Mouse (Mus musculus): ENCODE measurements at regions not wholly inside any gene's neighbourhood (a gene's known extent, or its start where the extent isn't known, plus 50 kb on each side); places are given as distances from the start of the nearest gene placed in this dataset.

DNA sequence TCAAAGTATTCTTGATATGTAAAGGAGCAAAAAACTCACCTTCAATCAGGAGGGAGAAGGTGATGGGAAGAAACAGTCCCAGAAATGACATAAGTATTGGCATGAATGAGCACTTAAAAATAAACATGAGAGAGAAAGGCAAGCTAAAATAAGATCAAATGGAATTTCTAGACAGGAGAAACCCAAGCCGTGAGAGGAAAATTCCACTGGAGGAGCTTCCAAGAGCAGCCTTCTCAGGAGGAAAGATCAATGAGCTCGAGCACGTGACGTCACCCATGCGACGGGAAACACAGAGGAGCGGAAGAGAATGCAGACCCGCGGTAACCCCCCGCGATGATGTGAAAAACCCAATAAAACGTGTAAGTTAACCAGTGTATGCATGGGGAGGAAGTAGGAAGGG lies 274.6 kb downstream of the Lyplal1 start:
- peak; percentile 47 for DNase-seq

DNA sequence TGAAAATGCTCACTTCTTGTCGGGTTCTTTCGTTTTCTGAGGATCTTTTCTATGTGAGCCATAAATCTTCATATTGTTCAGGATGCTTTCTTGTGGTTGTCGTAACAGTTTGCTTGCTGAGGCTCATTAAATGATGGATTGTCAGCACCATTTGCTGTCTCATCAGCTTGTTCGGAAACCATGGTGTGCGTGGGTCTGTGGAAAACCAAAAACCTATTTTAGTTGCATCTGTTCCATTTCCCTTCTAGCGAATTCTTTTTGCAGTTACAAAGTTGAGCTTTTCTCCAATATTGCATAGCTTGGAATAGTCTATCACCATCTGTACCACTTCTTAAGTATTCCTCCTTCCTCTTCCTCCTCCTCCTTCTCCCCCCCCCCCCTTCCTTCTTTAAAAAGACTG lies 269.9 kb downstream of the Lyplal1 start:
- DNase-seq = peak; percentile 43

DNA sequence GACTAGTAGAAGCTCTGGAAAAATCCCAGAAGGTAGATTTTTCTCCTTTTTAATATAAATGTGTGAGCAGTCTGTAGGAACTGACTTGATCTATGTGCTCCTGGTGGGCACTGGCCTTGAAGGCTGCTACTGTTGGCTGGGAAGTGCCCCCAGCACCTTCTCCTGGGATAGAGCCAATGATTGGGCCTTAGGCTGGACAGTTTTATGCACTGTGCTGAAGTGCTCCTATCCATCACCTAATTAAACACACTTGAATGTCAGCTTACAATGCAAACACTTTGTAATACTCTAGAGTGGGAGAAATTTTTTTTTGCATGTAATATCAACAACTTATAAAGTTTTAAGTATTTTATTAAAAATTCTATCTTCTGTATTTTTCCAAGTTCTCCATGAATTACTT lies 266.5 kb downstream of the Lyplal1 start:
- no peak for DNase-seq

DNA sequence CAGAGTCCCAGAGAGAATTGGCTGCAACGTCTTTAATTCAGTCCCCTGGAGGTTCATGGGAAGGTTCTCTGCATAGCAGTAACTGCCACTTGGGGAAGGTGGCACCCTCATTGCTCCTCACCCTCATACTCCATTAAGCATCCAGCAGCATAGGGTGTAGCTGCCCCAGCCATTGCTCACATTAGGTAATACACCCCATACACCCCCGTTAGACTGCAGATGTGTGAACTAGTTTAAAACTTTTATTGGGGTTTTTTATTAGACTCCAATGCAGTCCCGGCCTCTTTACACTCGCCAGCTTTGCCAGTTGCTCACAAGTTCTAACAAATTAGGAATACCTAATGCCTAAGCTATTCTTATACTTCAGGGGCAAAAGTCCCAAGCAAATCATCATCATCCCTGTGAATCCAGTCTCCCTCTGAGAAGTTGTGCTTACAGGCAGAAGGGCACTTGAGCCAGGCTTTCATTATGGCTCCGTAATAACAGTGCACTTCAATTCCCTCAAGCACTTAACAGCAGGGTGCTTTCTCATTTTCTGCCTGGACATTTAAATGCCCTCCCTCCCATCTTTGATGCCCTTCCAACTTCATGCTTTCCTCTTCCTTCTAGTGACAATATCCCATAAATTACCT lies 265.7 kb downstream of the Lyplal1 start:
- no peak for DNase-seq

DNA sequence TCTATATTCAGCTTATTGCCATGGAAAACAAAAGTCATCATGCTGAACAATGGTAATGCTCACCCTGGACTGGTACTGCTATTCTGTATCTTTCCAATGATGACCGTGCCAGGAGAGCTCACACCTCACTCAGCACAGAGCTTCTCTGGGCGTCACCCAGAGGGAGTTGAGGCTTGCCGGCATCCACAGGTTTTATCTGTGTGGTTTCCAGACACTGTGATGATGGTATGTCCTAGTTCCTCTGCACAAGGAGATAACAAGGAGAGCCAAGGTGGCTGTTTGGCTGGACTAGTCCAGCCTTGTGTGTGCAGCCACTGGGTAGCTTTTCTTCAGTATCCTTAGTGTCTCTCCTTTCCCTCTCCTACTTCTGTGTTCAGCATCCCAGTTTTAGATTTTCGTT lies 255.4 kb downstream of the Lyplal1 start:
- no peak for DNase-seq

DNA sequence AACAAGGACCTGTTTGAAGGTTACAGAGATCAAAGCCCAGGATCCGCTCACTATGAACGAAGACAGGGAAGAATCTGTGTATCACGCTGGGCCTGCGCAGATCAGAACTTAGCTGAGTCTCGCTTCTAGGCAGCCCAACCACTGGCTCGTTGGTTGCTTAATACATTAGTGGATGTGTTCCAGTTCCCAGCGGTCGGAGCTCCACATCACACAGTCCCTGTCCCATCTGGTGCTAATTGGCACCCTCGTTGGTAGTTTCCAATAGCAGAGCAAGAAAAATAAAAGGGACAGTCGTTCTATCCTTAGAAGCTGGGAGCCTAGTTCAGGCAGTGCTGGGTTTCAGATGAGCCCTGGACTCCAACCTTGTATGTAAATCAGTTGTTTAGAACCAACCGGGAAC lies 251.2 kb downstream of the Lyplal1 start:
- no peak for DNase-seq

DNA sequence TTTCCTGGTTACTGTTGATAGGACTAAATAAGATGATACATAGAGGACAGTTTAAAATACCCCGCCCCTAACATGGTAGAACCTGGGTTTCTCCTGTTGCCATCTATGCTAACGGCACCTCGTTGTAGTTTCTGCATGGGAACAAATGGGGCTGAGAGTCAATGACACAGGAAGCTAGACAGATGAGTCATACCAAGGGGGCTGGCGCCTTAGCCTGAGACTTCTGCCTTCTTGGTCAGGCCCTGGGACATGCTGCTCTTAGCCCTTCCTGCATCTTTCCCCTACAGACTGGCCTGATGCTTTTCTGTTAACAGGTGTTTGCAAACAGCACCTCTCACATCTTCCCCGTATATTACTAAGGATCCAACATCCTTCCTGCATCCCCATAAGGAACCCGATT lies 250.5 kb downstream of the Lyplal1 start:
- no peak for DNase-seq

DNA sequence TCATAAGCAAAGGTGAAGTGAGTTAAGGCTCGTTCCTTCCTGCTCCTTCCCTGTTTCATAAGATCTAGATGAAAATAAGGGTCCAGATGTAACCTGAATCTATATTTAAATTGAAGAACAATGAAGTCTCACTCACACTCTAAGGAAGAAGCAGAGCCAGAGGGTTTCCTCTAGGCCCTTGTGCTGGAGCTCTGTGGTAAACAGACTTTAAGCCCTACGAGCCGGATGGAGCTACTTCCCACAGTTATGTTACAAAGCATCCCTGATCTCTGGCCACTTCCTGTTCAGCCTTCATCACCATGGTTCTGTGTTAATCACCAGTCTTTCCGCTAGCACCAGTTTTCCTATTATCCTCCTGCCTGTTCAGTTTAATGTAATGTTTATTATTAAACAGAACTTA lies 250.1 kb downstream of the Lyplal1 start:
- DNase-seq = no peak

DNA sequence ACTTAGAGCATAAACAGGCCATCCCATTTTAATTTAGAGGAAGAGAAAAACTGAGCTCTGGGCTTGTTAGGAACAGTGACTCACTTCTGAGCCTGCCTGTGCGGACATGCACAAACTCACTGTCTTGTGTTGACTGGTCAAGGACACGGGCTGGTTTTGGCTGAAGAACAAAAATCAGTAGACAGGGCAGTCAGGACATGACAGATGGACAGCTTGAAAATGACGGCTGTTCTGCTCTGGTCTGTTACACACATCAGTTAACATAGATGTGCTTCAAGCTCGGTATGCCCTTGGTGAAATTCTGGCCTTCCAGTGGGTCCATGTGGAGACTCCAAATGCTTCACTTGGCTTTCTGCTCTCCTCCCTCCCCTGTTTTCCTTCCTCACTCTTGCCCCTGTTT lies 248.4 kb downstream of the Lyplal1 start:
- no peak for DNase-seq

DNA sequence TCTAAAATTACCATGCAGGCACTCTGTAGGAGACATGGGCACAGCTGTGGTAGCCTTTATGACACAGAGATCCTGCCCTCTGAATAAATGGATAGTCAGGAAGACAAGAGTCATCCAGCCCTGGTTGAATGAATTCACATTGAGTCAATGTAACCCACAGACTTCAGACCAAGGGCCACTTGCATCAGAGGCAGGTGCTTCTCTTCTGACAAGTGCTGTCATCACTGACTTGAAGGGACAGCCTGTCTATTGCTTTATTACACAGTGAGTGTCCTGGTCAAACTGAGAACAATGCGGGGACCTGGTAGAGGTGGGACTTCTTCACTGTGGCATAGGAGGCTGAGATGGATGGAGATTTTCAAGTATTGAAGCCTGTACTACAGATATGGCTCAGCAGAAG lies 230.1 kb downstream of the Lyplal1 start:
- no peak for DNase-seq

DNA sequence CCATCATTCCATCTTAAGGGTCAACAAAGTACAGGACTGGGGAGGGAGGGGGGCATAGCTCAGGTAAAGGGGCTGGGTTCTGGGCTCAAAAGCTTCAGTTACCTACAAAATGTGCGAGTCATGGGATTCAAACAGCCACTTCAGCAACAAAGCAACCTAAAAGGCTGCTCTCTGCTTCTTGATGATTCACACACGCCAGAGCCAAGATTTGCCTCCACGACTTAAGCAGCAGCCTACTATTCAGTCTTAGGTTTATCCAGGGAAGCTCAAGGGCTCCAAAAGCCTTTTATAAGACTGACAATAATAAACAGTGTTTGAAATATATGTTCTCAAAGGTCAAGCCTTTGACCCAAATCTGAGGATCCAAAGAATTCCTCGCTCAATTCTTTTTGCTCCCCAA lies 225.3 kb downstream of the Lyplal1 start:
- DNase-seq = no peak

DNA sequence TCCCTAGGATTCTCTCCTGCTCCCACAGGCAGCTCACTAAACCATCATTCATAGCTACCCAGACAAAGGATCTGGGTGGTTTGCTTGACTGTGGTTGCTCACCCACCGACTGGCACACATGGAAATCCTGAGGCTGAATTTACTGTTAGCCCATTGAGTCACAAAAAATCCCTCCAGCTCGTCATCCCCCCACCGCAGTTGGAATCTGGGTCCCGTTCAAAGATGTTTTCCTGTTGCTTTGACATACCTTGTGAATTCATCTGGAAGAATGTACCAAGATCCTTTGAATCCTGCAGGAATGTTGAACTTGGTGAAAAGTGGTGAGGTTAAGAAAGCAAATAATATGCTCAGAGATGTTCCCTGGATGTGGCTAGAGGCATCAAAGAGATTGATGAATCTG lies 223.7 kb downstream of the Lyplal1 start:
- no peak for DNase-seq

DNA sequence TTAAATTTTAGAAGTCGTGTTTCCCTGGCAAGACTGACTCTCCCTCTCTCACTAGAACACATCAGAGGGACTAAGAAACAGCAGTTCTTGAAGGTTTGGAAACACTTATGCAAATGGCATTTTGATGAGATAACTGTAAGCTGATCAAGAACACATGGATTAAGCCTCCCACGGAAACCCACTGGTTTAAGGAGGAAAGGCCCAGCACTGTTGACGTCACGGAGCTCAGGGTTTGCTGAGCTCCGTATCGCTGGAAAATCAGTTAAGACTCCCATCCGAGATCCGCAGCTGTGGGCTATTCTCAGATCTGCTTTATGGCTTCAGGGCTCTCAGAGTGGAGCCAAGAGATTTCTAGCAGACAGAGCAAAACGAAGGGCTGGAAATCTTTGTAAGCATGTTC lies 218.6 kb downstream of the Lyplal1 start:
- DNase-seq = peak; percentile 9

DNA sequence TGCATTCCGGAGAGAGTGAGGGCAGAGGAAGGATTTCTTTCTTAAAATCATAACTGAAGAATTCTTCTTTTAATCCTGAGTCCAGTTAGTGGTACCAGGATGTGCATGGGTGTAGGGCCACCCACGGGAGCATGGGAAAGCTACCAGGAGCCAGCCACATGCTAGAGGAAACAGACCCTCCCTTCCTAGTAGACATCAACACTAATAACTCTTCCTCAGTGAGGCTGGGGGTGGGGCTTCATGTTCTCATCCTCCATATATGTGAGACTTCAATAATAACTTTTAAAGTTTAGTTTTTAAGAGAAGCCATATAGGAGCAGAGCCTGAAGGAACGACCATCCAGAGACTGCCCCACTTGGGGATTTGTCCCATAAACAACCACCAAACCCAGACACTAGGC lies 216.8 kb downstream of the Lyplal1 start:
- DNase-seq = no peak

DNA sequence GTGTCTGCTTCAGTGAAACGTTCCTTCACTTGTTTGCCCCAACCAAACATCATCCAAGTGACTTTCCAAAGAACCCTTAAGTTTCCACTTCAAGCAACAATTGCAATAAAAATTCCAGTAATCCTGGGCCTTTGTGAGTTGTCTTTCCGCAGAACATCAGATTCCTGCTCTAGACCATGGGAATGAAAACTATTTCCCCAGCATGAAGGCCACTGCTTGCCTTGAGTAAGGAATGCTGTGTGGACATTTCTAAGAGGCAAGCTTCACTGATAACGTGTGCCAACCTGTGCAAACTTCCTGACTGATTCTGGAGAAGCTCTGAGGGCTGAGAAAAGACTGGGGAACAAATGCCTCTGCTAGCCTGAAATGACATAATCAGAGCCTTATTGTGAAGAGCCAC lies 214.7 kb downstream of the Lyplal1 start:
- no peak for DNase-seq

DNA sequence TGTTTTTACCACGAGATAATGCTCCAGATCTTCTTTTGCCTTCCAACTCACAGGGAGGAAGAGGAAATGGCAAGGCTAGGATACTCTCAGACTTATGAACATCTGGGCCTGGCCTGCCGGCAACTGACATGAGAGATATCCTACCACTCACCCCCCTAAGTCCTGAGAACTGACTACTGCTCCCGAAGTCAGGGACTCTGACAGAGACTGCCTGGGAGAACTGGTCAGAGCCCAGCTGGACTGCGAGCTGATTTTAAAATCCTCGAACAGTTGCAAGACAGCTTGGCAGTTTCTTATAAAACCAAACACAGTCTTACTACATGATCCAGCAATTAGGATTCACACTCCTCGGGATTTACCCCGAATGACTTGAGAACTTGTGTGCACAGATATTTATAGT lies 211.4 kb downstream of the Lyplal1 start:
- no peak for DNase-seq

DNA sequence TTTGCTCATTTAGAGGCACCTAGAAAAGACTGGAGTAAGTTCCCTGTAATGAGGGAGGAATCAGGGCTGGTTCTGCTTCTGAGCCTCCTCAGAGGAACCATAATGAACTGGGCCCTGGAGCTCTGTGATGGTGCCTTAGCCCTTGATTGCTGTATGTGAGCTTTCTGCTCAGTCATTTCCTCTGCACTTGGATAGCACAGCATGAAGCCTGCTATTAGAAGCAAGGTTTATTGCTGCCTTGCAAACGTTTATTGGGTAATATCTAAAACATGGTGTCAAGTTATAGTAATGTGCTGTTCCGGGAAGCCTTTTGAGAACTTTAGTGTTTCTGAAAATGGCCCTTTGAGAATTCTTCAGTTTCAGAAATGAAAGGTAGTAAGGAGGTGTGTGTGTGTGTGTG lies 201.5 kb downstream of the Lyplal1 start:
- no peak for DNase-seq

DNA sequence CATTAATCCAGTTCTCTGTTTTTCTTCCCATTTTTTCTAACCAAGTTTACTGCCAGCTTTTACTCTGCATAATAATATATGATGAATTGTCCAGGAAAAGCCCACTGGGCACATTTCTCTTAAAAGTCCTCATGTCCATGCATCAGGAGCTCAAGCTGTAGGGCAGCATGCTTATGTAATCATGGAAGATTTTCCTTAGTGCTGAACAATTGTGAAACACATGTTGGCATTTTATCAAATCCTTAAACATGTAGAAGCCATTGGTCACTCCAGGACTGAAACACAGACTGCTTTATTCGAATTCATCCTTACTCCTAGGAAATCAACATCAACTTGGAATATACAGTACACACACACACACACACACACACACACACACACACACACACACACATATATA lies 198.4 kb downstream of the Lyplal1 start:
- no peak for DNase-seq

DNA sequence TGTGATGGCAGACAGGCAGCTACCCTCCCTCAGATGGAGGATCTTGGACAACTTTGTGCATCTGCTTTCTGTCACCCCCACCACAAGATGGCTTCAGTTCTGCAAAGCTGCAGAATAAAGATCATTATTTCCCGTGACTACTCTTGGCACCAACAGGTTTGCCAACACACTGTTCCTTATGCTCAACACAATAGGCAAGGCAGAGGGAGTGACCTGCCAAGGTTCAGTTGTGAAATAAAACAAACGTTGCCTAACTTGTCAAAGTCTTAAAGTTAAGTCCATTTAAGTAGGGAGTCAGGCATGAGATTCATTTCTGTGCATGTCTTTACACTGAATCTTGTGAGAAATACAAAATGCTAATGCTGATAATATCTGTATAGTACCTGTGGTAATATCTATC lies 193.4 kb downstream of the Lyplal1 start:
- DNase-seq = no peak

DNA sequence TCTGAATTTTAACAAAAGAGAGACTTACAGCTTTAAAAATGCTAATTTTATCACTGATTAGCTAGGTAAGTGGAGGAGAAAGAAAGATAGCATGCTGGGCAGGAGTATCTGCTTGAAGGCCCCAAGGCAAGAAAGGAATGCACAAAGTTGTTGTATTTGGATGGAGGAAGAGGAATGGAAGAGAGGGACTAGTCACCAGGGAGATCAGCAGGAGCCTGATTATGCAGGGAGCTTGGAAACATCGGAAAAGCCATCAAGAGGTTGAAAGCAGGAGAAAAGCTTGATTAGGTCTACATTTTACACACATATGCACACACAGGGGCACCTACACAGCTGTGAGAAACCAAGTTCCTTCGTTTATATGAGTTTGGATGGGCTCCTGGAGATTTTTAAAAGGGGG lies 188.1 kb downstream of the Lyplal1 start:
- DNase-seq = no peak

DNA sequence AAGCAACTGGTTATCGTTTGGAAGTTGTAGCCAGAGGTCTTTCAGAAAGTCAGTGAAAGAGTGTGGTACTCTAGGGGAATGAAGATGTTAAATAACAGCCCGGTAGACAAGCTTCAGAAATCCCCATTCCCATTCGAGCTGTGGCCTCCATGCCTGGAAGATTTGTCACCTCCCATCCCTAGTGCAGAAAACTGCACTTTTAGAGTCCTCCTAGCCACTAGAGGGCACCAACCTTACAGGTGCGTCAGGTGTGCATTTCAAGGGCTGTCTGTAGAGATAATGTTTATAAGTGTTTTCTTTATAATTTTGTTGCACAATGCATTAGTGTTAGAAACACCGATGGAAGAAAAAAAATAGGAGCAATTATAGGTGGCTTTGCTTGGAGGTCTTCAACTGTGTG lies 187.3 kb downstream of the Lyplal1 start:
- DNase-seq = no peak

DNA sequence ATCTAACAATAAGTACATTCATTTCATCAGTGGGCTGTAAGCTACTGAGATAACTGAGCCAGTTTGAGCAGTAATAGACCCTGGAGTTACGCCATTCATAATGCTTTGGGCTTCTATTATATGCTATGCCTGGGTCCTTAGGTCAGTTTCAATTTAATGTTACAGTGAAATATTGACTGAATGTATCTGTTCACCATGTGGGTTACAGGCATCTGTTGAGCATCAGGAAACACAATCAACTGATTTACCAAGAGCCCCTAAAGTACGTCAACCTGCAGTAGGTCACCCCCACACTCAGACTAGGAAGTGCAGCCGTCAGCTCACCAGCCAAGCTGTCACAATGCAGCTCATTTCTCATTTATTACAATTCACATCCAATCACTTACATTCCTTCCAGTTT lies 183.5 kb downstream of the Lyplal1 start:
- DNase-seq = no peak

DNA sequence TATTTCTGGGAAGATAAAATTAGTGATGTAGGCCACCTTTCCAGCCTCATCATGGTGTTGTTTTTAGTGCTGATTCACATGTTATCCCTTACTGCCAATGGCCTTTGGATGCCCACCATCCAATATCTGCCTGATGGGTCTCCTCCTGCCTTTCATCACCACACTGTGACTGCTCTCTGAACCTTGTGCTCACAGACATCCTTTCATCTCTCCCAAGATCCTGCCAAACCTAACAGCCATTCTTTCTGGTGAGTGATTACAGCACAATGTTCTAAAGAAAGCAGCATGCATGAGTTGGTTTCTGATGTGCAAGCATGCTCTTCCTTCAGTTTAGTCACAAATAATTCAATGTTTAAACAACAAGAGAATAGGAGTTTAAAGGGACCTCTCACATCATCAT lies 180.1 kb downstream of the Lyplal1 start:
- no peak for DNase-seq

DNA sequence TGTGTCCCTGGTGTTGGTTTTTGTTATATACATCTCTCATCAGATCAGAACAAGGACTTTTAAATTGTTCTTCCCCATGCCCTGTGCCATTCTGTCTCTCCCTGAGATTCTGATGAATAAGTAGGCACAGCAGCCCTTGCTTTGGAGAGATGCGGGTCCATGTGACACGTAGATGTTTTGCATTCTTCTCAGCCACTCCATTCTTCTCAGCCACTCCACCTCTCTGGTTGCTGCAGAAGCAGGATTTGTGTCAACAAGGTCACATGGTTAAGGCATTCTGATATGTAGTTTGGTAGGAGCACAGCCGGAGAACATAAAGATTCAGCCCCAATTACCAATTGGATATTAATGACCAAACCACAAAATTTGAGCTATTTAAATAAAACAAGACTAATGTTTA lies 177.2 kb downstream of the Lyplal1 start:
- DNase-seq = no peak

DNA sequence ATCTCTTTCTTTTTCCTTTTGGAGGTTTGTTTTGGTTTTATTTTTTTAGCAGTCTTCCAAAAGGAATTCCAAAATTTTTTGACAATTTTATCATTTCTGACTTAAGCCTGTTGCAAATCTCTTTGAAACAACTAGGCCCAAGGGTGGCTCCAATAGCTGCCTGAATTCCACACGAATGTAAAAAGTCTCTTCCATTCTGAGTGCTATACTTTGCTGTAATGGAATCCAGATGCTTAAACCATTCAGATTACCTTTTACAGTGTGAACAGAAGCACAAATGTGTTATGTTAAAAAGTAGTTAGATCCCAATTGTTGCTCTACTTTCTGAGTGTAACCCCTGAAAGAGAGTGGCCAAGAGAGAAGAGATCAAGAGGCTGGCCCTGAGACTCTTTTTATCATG lies 176.6 kb downstream of the Lyplal1 start:
- DNase-seq = no peak

DNA sequence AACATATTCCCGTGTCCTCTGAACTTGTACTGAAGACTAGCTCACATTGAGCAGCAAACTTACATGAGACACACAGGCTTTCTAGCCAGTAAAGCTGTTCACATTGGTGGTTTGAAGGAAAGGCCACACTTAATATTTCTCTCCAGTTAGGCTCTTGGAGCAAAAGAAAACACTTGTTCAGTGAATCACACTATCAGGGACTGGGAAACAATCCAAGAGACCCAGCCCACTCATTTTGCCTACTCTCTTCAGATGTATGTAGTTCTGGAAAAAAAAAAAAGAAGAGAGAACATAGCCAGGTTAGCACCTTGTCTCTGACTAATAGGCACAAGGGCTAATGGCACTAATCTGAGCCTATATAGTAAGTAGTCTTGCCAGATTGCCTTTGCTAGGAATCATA lies 165.9 kb downstream of the Lyplal1 start:
- peak; percentile 23 for DNase-seq

Measured in right cerebral cortex, adult 18-20 months (tissue).